Mouse (Mus musculus) embryonic fibroblast, embryonic 13.5 days (primary cell): ENCODE data around the gene Nectin2. TPM values are rescaled to one million over a fixed set of nuclear protein-coding genes. Genes with fewer than 3 reads are reported as not detected.
A peak's percentile ranks its signal among the peaks of the same experiment; 100 is the strongest.
"Not testable (repeated sequence)": the region's sequence is repeated elsewhere in the genome, so short reads cannot be mapped to it uniquely, and the experiment has no call there.

Experiments used
- H3K27ac ChIP-seq: 2 replicates; pipeline ENCODE4 v1.5.1; 2012; ENCODE audit warnings: low read length, control low read depth, inconsistent platforms; ENCODE audit not compliant: insufficient read depth
- H3K4me1 ChIP-seq: 2 replicates; pipeline ENCODE4 v1.6.1; 2011; ENCODE audit warnings: low read length; ENCODE audit not compliant: control insufficient read depth, insufficient read depth
- H3K4me3 ChIP-seq: 2 replicates; pipeline ENCODE4 v1.5.1; 2011; ENCODE audit warnings: mild to moderate bottlenecking, control low read depth, low read length; ENCODE audit not compliant: insufficient read depth
- CTCF ChIP-seq: IDR thresholded peaks from 2 replicates; pipeline ENCODE4 v1.5.1; 2011; ENCODE audit warnings: mild to moderate bottlenecking, control low read depth, low read length, moderate library complexity, borderline replicate concordance; ENCODE audit not compliant: insufficient read depth
- POLR2A ChIP-seq: IDR thresholded peaks from 2 replicates; pipeline ENCODE4 v1.6.1; 2011; ENCODE audit warnings: low read depth, mild to moderate bottlenecking, control low read depth, low read length, moderate library complexity
- polyA plus RNA-seq: library from polyadenylated mRNA; stranded (reverse); fragments of >200 nt; gene quantifications from 2 replicates; pipeline ENCODE4 v1.2.4, GENCODE M21; 2011; ENCODE audit warnings: low read depth; ENCODE audit not compliant: missing spikeins, insufficient read length

The Nectin2 gene
- polyA plus RNA-seq, result 39.7 and 45.3 TPM in 2 replicates

- Histone ChIP-seq H3K27ac (0 out of 2 replicates have a peak within 1 kb of the TSS, but pooled peaks have one; percentile 25), H3K4me3 (peak within 1 kb of the TSS; percentile 87), H3K4me1 (no peaks in the 10 kb centered on the region; the same call in 1 of the 2 replicates)
- TF ChIP-seq CTCF, result peak; percentile 45; the same call in 1 of the 2 replicates
- peak; percentile 55; the same call in 1 of the 2 replicates for TF ChIP-seq POLR2A
Measured at GRCm38 (mm10) chr7:19750217-19751069, at the start of gene Nectin2. Gene Nectin2, minus strand, starts transcription at chr7:19750483.

GRCm38 (mm10) chr7:19796697-19797588 is 46.7 kb upstream of the Nectin2 start, which contains the start of gene Cblc:
Gene Cblc, minus strand, starts transcription at chr7:19796809.
- Histone ChIP-seq H3K27ac (no peak within 1 kb of the TSS), H3K4me3 (no peak within 1 kb of the TSS), H3K4me1 (no peaks in the 10 kb centered on the region; the same call in 1 of the 2 replicates)
- TF ChIP-seq POLR2A (no peak), CTCF (peak; percentile 79)

GRCm38 (mm10) chr7:19796254-19796653 is 46.0 kb upstream of the Nectin2 start:
- TF ChIP-seq CTCF, result no peak
- no peak for TF ChIP-seq POLR2A
- H3K4me3 ChIP-seq, result no peak overlapping the region
- no peaks in the 10 kb centered on the region for H3K4me1 ChIP-seq
- H3K27ac ChIP-seq, result no peak overlapping the region

- no peaks in the 10 kb centered on the region for H3K4me1 ChIP-seq
- no peak overlapping the region for H3K4me3 ChIP-seq
- TF ChIP-seq POLR2A (no peak), CTCF (no peak)
- H3K27ac ChIP-seq, result no peak overlapping the region
Measured at GRCm38 (mm10) chr7:19795236-19795635, 45.0 kb upstream of the Nectin2 start.

GRCm38 (mm10) chr7:19792701-19793630 is 42.7 kb upstream of the Nectin2 start:
- no peak for TF ChIP-seq CTCF
- TF ChIP-seq POLR2A, result no peak
- Histone ChIP-seq H3K4me3 (no peak overlapping the region), H3K27ac (no peak overlapping the region), H3K4me1 (no peaks in the 10 kb centered on the region)

- H3K4me1 ChIP-seq, H3K27ac ChIP-seq, H3K4me3 ChIP-seq: not testable (repeated sequence)
Measured at GRCm38 (mm10) chr7:19791504-19791903, 41.2 kb upstream of the Nectin2 start.

GRCm38 (mm10) chr7:19789904-19790347 is 39.6 kb upstream of the Nectin2 start:
- TF ChIP-seq CTCF (peak; percentile 93), POLR2A (no peak)
- no peaks in the 10 kb centered on the region for H3K4me1 ChIP-seq
- no peak overlapping the region for H3K27ac ChIP-seq
- H3K4me3 ChIP-seq, result peak overlapping the region; percentile 29; the same call in 1 of the 2 replicates

- H3K4me3 ChIP-seq, result no peak overlapping the region
- no peak overlapping the region for H3K27ac ChIP-seq
- no peak for TF ChIP-seq CTCF
- TF ChIP-seq POLR2A, result no peak
- H3K4me1 ChIP-seq, result no peaks in the 10 kb centered on the region
Measured at GRCm38 (mm10) chr7:19785874-19786458, 35.7 kb upstream of the Nectin2 start.
